Mouse (Mus musculus) gastrocnemius, adult 2 months (tissue): ENCODE data around the gene Wt1. TPM values are rescaled to one million over a fixed set of nuclear protein-coding genes. Genes with fewer than 3 reads are reported as not detected.

Source experiments
- DNase-seq: peaks from one replicate; pipeline ENCODE4 v3.0.0; 2022
- H3K27ac ChIP-seq: fragments of 200-600 bp; 2 replicates; pipeline ENCODE4 v1.8.1; 2022; ENCODE audit warnings: mild to moderate bottlenecking
- H3K4me3 ChIP-seq: fragments of 200-600 bp; 2 replicates; pipeline ENCODE4 v1.8.1; 2022; ENCODE audit warnings: mild to moderate bottlenecking, moderate library complexity
- CTCF ChIP-seq: fragments of 200-600 bp; IDR thresholded peaks from 2 replicates; pipeline ENCODE4 v1.8.1; 2022; ENCODE audit warnings: antibody characterized with exemption, mild to moderate bottlenecking, moderate library complexity
- intact Hi-C: fragments of 180-260 bp; cut with DNase I; formaldehyde crosslinking; loops from one replicate; pipeline ENCODE4 v1.15.1; 2025
- total RNA-seq, 2 experiments: library from RNA; stranded (reverse); gene quantifications; 2 replicates each; pipeline ENCODE4 v1.2.3; 2021

The Wt1 gene
- total RNA-seq, 2 experiments from 2014 or later: not detected

GRCm38 (mm10) chr2:105130351-105131060, 4.2 kb downstream of the Wt1 start:
- TF ChIP-seq CTCF: no peak
- no peak overlapping the region for H3K4me3 ChIP-seq
- intact Hi-C loops: no loop called here
- DNase-seq: no peak
- no peak overlapping the region for H3K27ac ChIP-seq

- no peak overlapping the region for H3K27ac ChIP-seq
- H3K4me3 ChIP-seq: no peak overlapping the region
- TF ChIP-seq CTCF: no peak
- no peak for DNase-seq
- intact Hi-C loops: no loop called here
Measured at GRCm38 (mm10) chr2:105131061-105131810, 4.9 kb downstream of the Wt1 start.

GRCm38 (mm10) chr2:105131811-105132100, 5.4 kb downstream of the Wt1 start:
- H3K4me3 ChIP-seq: no peak overlapping the region
- H3K27ac ChIP-seq: no peak overlapping the region
- intact Hi-C loops: no loop called here
- no peak for DNase-seq
- no peak for TF ChIP-seq CTCF

- H3K4me3 ChIP-seq: no peak overlapping the region
- no peak for DNase-seq
- H3K27ac ChIP-seq: no peak overlapping the region
- no peak for TF ChIP-seq CTCF
- intact Hi-C loops: no loop called here
Measured at GRCm38 (mm10) chr2:105132300-105132699, 6.0 kb downstream of the Wt1 start.

DNA sequence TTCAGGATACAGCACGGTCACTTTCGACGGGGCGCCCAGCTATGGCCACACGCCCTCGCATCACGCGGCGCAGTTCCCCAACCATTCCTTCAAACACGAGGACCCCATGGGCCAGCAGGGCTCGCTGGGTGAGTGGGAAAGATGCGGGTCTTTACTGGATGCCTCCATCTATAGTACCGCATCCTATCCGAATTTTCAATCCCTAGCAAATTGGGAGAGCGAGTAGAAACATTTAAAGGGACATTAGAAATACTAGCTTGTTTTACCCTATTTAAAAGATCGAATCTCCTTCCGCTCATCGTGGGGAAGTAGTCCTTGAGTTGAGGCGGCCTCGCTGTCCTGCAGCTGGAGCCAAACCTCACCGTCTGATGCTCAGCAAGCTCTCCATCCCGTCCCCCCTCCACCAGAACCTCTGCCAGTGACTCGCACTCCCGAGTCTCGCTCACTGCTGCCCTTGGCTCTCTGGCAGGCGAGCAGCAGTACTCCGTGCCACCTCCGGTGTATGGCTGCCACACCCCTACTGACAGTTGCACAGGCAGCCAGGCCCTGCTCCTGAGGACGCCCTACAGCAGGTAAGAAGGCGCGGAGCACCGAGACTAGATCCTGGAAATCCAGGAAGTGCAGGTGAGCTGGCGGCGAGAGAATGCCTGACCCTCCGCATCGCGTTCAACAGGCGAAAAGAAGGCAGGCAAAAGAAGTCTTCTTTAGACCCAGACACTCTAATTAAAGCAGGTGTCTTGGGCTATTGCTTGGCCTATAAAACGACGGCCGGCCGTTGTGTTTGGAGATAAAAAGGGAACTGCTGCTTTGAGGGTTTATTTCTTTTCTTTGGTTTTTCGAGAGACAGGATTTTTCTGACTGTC, 6.8 kb downstream of the Wt1 start:
- no peak for DNase-seq
- Histone ChIP-seq H3K27ac (no peak overlapping the region), H3K4me3 (no peak overlapping the region)
- intact Hi-C loops: no loop called here
- no peak for TF ChIP-seq CTCF

- intact Hi-C loops: no loop called here
- Histone ChIP-seq H3K4me3 (no peak overlapping the region), H3K27ac (no peak overlapping the region)
- DNase-seq: no peak
- no peak for TF ChIP-seq CTCF
Measured at GRCm38 (mm10) chr2:105134296-105134695, 8.0 kb downstream of the Wt1 start.

- intact Hi-C loops: no loop called here
- TF ChIP-seq CTCF: no peak
- no peak overlapping the region for H3K4me3 ChIP-seq
- no peak overlapping the region for H3K27ac ChIP-seq
- no peak for DNase-seq
Measured at GRCm38 (mm10) chr2:105139471-105139870, 13.1 kb downstream of the Wt1 start.

GRCm38 (mm10) chr2:105141371-105141770, 15.0 kb downstream of the Wt1 start:
- H3K4me3 ChIP-seq: no peak overlapping the region
- intact Hi-C loops: no loop called here
- no peak for DNase-seq
- H3K27ac ChIP-seq: no peak overlapping the region
- no peak for TF ChIP-seq CTCF

DNA sequence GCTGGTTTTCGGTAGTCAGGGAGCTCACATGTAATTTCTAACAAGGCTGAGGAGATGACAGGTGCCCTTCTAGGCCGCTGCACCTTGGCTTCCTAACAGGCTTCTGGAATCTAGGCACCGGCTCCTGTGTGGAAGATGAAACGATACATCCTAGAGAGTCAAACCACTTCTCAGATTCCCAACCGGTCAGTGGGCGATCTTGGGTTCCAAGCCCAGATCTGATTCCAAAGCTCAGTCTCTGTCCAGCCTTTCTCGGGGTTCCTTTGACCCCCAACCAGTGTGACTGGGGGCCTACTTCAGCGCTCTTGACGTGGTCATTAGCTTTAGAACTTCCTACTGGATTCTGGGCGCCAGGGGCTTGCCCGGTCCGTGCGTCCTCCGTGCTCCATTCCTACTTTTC, 17.4 kb downstream of the Wt1 start:
- TF ChIP-seq CTCF: no peak
- no peak overlapping the region for H3K27ac ChIP-seq
- H3K4me3 ChIP-seq: no peak overlapping the region
- DNase-seq: no peak
- intact Hi-C loops: no loop called here

DNA sequence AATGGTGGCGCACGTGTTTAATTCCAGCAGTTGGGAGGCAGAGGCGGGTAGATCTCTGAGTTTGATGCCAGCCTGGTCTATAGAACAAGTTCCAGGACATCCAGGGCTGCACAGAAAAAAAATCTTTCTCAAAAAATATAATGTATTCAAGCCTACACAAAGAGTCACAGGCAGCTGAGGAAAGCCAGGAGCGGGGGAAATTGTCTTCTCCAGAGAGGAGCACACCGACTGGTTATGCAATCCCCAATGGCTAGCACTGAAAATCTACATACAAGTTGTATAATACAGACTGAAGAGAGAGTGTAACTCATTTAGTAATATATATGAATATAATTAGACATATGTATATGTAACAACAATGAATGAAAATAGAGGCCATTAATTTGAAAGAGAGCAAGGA, 25.2 kb downstream of the Wt1 start:
- no peak for TF ChIP-seq CTCF
- no peak overlapping the region for H3K4me3 ChIP-seq
- DNase-seq: no peak
- H3K27ac ChIP-seq: no peak overlapping the region
- intact Hi-C loops: no loop called here

DNA sequence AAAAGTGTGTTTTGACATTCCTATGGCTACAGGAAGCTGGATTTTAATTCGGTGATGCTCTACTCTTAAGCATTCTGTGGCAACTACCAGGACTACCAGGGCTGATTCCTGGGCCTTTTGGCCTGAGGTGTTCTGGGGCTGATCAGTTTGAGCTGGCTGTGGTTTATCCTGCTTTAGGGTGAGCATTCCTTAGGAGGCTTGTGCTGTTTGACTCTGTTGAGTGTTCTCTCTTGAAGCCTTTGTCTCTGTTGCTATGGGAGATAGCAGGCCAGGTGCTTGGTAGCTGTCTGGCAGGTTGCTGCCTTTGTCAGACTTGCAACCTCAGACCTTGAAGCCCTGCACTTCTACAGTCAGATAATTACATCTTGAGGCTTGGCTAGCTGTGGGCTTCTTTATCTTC, 26.7 kb downstream of the Wt1 start:
- no peak overlapping the region for H3K27ac ChIP-seq

GRCm38 (mm10) chr2:105160949-105161348, 34.6 kb downstream of the Wt1 start:
- H3K27ac ChIP-seq: no peak overlapping the region
- TF ChIP-seq CTCF: no peak
- DNase-seq: no peak
- no peak overlapping the region for H3K4me3 ChIP-seq
- intact Hi-C loops: no loop called here

More for the DNA sequence above, 26.7 kb downstream of the Wt1 start:
- DNase-seq: no peak
- intact Hi-C loops: no loop called here
- no peak overlapping the region for H3K4me3 ChIP-seq
- TF ChIP-seq CTCF: no peak

GRCm38 (mm10) chr2:105162763-105163162, 36.4 kb downstream of the Wt1 start:
- no peak for DNase-seq
- no peak overlapping the region for H3K4me3 ChIP-seq
- TF ChIP-seq CTCF: no peak
- H3K27ac ChIP-seq: no peak overlapping the region
- intact Hi-C loops: no loop called here
